Mouse (Mus musculus) c-Kit-positive CD71-positive TER-119-positive erythroid progenitor cells, embryonic 14.5 days (primary cell): ENCODE data around the gene Itfg2.

Source experiments
- DNase-seq: peaks from one replicate; pipeline ENCODE4 v3.0.0-alpha.2; 2013; ENCODE audit warnings: low spot score

Gene Itfg2

GRCm38 (mm10) chr6:128433566-128433965, 8.8 kb upstream of the Itfg2 start:
- DNase-seq: no peak

- DNase-seq: no peak
Measured at GRCm38 (mm10) chr6:128432356-128432915, 7.7 kb upstream of the Itfg2 start.

GRCm38 (mm10) chr6:128429826-128430225, 5.1 kb upstream of the Itfg2 start:
- DNase-seq: no peak

GRCm38 (mm10) chr6:128429300-128429699, 4.6 kb upstream of the Itfg2 start:
- no peak for DNase-seq

GRCm38 (mm10) chr6:128427571-128427970, 2.8 kb upstream of the Itfg2 start:
- no peak for DNase-seq

GRCm38 (mm10) chr6:128425046-128425445, 315 bp upstream of the Itfg2 start:
- DNase-seq: no peak

GRCm38 (mm10) chr6:128423496-128424268, 1.0 kb downstream of the Itfg2 start:
- peak; percentile 69 for DNase-seq

- no peak for DNase-seq
Measured at GRCm38 (mm10) chr6:128421480-128421879, 3.3 kb downstream of the Itfg2 start.

GRCm38 (mm10) chr6:128421036-128421435, 3.7 kb downstream of the Itfg2 start:
- no peak for DNase-seq

- no peak for DNase-seq
Measured at GRCm38 (mm10) chr6:128418076-128418475, 6.7 kb downstream of the Itfg2 start.

GRCm38 (mm10) chr6:128416169-128416568, 8.6 kb downstream of the Itfg2 start:
- DNase-seq: no peak

- peak; percentile 64 for DNase-seq
Measured at GRCm38 (mm10) chr6:128411115-128411514, 13.6 kb downstream of the Itfg2 start.

GRCm38 (mm10) chr6:128410305-128410704, 14.4 kb downstream of the Itfg2 start:
- no peak for DNase-seq

- no peak for DNase-seq
Measured at GRCm38 (mm10) chr6:128408544-128409125, 16.1 kb downstream of the Itfg2 start.

GRCm38 (mm10) chr6:128404708-128405107, 20.0 kb downstream of the Itfg2 start:
- DNase-seq: no peak

- no peak for DNase-seq
Measured at GRCm38 (mm10) chr6:128399421-128400185, 25.1 kb downstream of the Itfg2 start.

GRCm38 (mm10) chr6:128398996-128399395, 25.7 kb downstream of the Itfg2 start, which contains the start of gene Nrip2:
Gene Nrip2 (plus strand): TSS chr6:128399296.
- no peak for DNase-seq

GRCm38 (mm10) chr6:128397574-128398261, 27.0 kb downstream of the Itfg2 start:
- no peak for DNase-seq

- no peak for DNase-seq
Measured at GRCm38 (mm10) chr6:128390683-128391082, 34.0 kb downstream of the Itfg2 start.

- DNase-seq: no peak
Measured at GRCm38 (mm10) chr6:128389185-128389584, 35.5 kb downstream of the Itfg2 start.

- no peak for DNase-seq
Measured at GRCm38 (mm10) chr6:128385026-128385425, 39.7 kb downstream of the Itfg2 start.

- DNase-seq: no peak
Measured at GRCm38 (mm10) chr6:128383752-128384151, 41.0 kb downstream of the Itfg2 start.
